Mouse (Mus musculus) left cerebral cortex, postnatal 14 days (tissue): ENCODE measurements around the gene Wbp4. TPM values are rescaled to one million over a fixed set of nuclear protein-coding genes. Genes with fewer than 3 reads are reported as not detected.
"Not testable (repeated sequence)": the region's sequence is repeated elsewhere in the genome, so short reads cannot be mapped to it uniquely, and the experiment has no call there.

Experiments used
- DNase-seq, 2 experiments: peaks; one replicate each; pipeline ENCODE4 v3.0.0; 2021 to 2022; ENCODE audit warnings: low spot score in 2 of 2, mixed read lengths in 1 of 2
- intact Hi-C: fragments of 180-260 bp; cut with DNase I; formaldehyde crosslinking; loops from one replicate; pipeline ENCODE4 v1.15.1; 2025
- total RNA-seq, 2 experiments: library from RNA; stranded (reverse); gene quantifications; 2 replicates each; pipeline ENCODE4 v1.2.3; 2021

Wbp4 gene
- total RNA-seq, 2 experiments from 2014 or later: 40.9 to 44.9 TPM

- peak; percentile 93 to 95 for DNase-seq
- intact Hi-C loops: loop anchor here (5.0 kb wide), 1 partner anchor 82 kb away; no protein-coding TSS in a partner anchor
Measured at GRCm38 (mm10) chr14:79480624-79481338, 539 bp downstream of the Wbp4 start, which contains the start of gene Elf1. Gene Elf1, plus strand, starts transcription at chr14:79481194.

DNA sequence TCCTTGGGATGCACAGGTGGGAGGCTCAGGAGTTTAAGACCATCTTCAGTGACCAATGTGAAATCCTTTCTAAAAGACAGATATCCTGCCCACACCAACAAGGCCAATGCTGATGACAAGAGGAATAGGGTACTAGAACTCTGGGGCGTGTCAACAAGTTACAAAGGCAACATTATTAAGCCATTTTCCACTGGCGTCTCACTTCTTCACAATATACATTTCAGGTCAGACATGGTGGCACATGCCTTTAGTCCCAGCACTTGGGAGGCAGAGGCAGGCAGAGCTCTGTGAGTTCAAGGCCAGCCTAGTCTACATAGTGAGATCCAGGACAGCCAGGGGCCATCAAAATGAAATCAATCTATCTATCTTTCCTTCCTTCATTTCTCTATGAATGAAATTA is 7.9 kb downstream of the Wbp4 start:
- intact Hi-C loops: loop anchor here (5.0 kb wide), 1 partner anchor 346 kb away; no protein-coding TSS in a partner anchor
- DNase-seq: no peak

GRCm38 (mm10) chr14:79467621-79468020 is 13.7 kb downstream of the Wbp4 start:
- peak; percentile 73 to 78 for DNase-seq
- intact Hi-C loops: loop anchor here (5.0 kb wide), 1 partner anchor 75 kb away; the partner anchor contains the start of gene Naa16

- intact Hi-C loops: loop anchor here (5.0 kb wide), 1 partner anchor 73 kb away; the partner anchor contains the start of gene Naa16
- no peak for DNase-seq
Measured at GRCm38 (mm10) chr14:79465623-79466022, 15.7 kb downstream of the Wbp4 start.

DNA sequence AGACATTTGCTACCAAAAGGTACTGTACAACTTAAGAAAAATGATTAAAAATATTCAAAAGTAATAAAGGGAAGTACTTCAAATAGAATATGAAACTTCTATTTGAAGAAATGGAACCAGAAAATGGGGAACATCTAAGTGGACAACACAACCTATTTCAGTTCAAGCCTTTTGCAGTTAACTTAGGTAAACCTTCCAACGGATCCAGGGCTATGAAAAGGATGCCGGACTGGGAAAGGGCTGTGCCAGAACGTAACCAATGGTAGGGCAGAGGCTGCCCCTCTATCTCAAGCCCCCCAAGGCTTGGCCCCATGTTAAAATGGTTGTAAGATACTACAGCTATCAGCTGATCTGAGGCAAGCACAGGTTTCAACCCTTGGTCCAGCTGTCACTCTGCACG is 20.3 kb downstream of the Wbp4 start:
- intact Hi-C loops: no loop called here
- no peak for DNase-seq

- intact Hi-C loops: no loop called here
- DNase-seq: no peak
Measured at GRCm38 (mm10) chr14:79460401-79460800, 20.9 kb downstream of the Wbp4 start.

DNA sequence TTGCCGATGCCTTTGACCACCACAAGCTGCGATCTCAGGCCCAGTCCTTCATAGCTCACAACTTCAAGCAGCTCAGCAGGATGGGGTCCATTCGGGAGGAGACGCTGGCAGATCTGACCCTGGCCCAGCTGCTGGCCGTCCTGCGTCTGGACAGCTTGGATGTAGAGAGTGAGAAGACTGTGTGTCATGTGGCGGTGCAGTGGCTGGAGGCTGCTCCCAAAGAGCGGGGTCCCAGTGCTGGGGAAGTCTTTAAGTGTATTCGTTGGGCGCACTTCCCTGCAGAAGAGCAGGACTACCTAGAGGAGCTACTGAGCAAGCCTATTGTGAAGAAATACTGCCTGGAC is 28.8 kb downstream of the Wbp4 start:
- DNase-seq, intact Hi-C loops: not testable (repeated sequence)

DNA sequence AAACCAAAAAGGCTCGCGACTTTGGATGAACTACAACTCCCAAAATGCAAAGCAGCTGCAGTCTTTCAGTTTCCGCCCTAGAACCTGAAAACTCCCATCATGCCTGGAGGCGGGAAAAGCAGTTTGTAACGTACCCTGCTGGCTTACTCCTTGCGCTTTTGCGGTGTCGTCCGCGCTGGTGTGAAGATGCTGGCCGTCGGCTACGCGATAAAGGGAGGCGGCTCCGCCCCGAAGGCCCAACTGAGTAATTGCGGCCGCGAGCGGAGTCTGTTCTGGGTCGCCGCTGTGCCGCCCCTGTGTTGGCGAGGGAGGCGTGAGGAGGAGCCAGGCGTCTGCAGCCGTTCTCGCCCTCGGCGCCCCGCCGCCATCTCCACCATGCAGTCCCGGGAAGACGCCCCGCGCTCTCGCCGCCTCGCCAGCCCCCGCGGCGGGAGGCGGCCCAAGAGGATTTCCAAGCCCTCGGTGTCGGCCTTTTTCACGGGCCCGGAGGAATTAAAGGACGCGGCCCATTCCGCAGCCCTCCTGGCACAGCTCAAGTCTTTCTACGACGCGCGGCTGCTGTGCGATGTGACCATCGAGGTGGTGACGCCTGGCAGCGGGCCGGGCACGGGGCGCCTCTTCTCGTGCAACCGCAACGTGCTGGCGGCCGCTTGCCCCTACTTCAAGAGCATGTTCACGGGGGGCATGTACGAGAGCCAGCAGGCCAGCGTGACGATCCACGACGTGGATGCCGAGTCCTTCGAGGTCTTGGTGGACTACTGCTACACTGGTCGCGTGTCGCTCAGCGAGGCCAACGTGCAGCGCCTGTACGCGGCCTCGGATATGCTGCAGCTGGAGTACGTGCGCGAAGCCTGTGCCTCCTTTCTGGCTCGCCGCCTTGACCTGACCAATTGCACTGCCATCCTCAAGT is 29.4 kb downstream of the Wbp4 start, which contains the start of gene Kbtbd6:
TSS of gene Kbtbd6 (plus strand) at position 155 of the 910 bp plus-strand sequence.
- DNase-seq: peak; percentile 81 to 83
- intact Hi-C loops: not testable (repeated sequence)

DNA sequence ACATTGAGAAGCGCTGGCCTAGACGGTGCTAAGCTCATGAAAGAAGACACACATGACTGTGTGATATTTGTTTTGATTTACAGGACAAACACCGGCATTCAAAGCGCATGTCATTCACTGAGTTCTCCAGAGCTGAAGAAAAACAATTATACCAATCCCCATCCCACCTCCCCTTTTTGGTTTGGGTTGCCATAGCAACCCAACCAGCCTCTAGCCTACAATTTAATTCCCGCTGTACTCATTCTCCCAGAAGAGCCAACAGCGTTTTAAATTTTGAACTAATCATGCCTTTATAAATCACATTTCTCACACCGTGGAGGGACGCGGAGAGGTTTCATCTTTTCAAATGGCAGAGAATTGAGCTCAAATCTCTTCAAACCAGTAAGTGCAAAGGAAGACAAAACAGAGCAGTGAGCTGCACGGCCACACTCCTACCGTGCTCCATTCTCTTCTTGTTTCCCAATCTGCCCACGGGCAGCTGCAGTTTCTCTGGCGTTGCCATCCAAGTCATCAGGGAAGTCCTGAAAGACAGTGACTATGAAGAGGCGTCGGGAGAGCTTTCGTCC is 36.2 kb downstream of the Wbp4 start:
- DNase-seq: peak; percentile 26 to 68
- intact Hi-C loops: no loop called here

DNA sequence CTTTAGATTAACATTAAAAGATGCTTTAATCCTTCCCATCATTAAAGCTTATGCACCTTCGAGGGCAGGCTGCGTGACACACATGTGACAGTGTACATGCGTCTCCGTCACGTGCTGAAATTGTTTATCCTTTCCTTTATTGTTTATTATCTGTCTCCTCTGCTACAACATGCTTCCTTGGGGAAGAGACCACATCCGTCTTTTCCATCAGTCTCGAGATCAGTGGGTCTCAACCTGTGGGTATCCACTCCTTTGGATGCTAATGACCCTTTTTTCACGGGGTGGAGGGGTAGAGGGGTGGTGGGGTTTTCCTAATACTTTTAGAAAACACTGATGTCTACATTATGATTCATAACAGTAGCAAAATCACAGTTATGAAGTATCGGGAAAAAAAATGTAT is 36.7 kb downstream of the Wbp4 start:
- no peak for DNase-seq
- intact Hi-C loops: no loop called here

DNA sequence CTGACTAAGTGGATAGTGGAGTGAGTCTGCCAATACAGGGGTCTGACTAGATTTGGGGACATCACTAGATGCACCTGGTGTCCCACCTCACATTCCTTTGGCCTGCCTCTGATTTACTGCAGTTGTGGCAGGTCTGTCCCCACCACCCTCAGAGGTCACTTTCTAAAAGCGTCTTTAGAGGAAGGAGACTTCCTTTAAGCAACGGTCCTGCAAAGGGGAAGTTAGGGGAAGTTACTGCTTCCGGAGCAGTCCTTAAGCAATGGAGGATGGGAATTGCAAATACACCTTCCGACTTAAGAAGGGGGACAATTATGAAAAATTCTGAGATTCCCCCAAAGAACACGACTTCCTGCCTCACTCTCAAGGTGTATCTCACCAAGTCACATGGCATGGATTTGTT is 39.9 kb downstream of the Wbp4 start:
- intact Hi-C loops: no loop called here
- no peak for DNase-seq

- intact Hi-C loops: no loop called here
- no peak for DNase-seq
Measured at GRCm38 (mm10) chr14:79440655-79441054, 40.7 kb downstream of the Wbp4 start.

- intact Hi-C loops: no loop called here
- DNase-seq: no peak
Measured at GRCm38 (mm10) chr14:79434068-79434467, 47.3 kb downstream of the Wbp4 start.

DNA sequence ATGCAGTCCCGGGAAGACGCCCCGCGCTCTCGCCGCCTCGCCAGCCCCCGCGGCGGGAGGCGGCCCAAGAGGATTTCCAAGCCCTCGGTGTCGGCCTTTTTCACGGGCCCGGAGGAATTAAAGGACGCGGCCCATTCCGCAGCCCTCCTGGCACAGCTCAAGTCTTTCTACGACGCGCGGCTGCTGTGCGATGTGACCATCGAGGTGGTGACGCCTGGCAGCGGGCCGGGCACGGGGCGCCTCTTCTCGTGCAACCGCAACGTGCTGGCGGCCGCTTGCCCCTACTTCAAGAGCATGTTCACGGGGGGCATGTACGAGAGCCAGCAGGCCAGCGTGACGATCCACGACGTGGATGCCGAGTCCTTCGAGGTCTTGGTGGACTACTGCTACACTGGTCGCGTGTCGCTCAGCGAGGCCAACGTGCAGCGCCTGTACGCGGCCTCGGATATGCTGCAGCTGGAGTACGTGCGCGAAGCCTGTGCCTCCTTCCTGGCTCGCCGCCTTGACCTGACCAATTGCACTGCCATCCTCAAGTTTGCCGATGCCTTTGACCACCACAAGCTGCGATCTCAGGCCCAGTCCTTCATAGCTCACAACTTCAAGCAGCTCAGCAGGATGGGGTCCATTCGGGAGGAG is 54.5 kb downstream of the Wbp4 start:
- intact Hi-C loops, DNase-seq: not testable (repeated sequence)

GRCm38 (mm10) chr14:79425979-79426729 is 55.2 kb downstream of the Wbp4 start, which contains the start of gene Kbtbd7:
Gene Kbtbd7, plus strand, starts transcription at chr14:79426511.
- intact Hi-C loops: no loop called here
- peak; percentile 95 for DNase-seq

- DNase-seq: no peak
- intact Hi-C loops: no loop called here
Measured at GRCm38 (mm10) chr14:79420083-79420685, 61.1 kb downstream of the Wbp4 start.

DNA sequence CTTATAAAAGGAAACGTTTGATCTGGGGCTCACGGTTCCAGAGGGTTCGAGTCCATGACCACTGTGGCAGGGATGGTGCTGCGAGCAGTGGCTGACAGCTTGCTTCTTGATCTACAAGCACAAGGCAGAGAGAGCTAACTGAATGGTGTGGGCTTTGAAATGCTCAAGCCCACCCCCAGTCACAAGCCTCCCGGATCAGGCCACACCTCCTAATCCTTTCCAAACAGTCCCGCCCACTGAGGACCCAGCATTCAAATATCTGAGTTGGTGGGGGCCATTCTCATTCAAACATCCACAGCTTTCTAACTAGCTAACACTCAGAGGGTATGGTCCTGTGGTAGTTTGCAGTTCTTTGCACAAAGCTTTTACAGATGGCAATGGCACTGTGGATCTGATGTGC is 68.2 kb downstream of the Wbp4 start:
- DNase-seq: no peak
- intact Hi-C loops: no loop called here

GRCm38 (mm10) chr14:79410662-79411061 is 70.7 kb downstream of the Wbp4 start:
- no peak for DNase-seq
- intact Hi-C loops: no loop called here
